Mouse (Mus musculus) erythroblast, embryonic 14.5 days (primary cell): ENCODE data around the gene Dhx34.

ENCODE experiments used
- GATA1 ChIP-seq: IDR thresholded peaks from 2 replicates; pipeline ENCODE4 v1.6.1; 2012; ENCODE audit warnings: low read length, inconsistent platforms, mixed read lengths
- TAL1 ChIP-seq: IDR thresholded peaks from 3 replicates; pipeline ENCODE4 v1.6.1; 2012; ENCODE audit warnings: low read length, inconsistent platforms, mixed read lengths

- TF ChIP-seq TAL1 = no peak
- TF ChIP-seq GATA1 = no peak
Observed at GRCm38 (mm10) chr7:16213986-16214385, 7.9 kb downstream of the Dhx34 start.
